Mouse (Mus musculus) left cerebral cortex, adult 11 months (tissue): ENCODE measurements around the gene Lig1.
"Not testable (repeated sequence)": the region's sequence is repeated elsewhere in the genome, so short reads cannot be mapped to it uniquely, and the experiment has no call there.

Experiments used
- DNase-seq: peaks from one replicate; pipeline ENCODE4 v3.0.0; 2022; ENCODE audit warnings: low spot score

The Lig1 gene

GRCm38 (mm10) chr7:13277081-13277480 lies at the start of gene Lig1:
Lig1 (plus strand) TSS chr7:13277283.
- DNase-seq, result no peak

- no peak for DNase-seq
Measured at GRCm38 (mm10) chr7:13260746-13261700, 16.1 kb upstream of the Lig1 start.

- DNase-seq, result no peak
Measured at GRCm38 (mm10) chr7:13263851-13264250, 13.2 kb upstream of the Lig1 start.

GRCm38 (mm10) chr7:13264396-13264795 lies 12.7 kb upstream of the Lig1 start:
- no peak for DNase-seq

- no peak for DNase-seq
Measured at GRCm38 (mm10) chr7:13268749-13269260, 8.3 kb upstream of the Lig1 start.

GRCm38 (mm10) chr7:13269394-13269793 lies 7.7 kb upstream of the Lig1 start:
- DNase-seq, result no peak

GRCm38 (mm10) chr7:13271704-13272103 lies 5.4 kb upstream of the Lig1 start:
- DNase-seq, result no peak

- DNase-seq, result no peak
Measured at GRCm38 (mm10) chr7:13277833-13278232, 750 bp downstream of the Lig1 start.

GRCm38 (mm10) chr7:13278308-13278891 lies 1.3 kb downstream of the Lig1 start, which contains the start of gene Zswim9:
Zswim9 (minus strand) TSS chr7:13278721.
- DNase-seq, result peak; percentile 87

GRCm38 (mm10) chr7:13278957-13279356 lies 1.9 kb downstream of the Lig1 start:
- not testable (repeated sequence) for DNase-seq

GRCm38 (mm10) chr7:13288621-13289020 lies 11.5 kb downstream of the Lig1 start:
- DNase-seq, result no peak

- no peak for DNase-seq
Measured at GRCm38 (mm10) chr7:13290041-13290675, 13.1 kb downstream of the Lig1 start.

GRCm38 (mm10) chr7:13291370-13291769 lies 14.3 kb downstream of the Lig1 start:
- DNase-seq, result no peak

GRCm38 (mm10) chr7:13293878-13294855 lies 17.1 kb downstream of the Lig1 start:
- DNase-seq, result no peak

- no peak for DNase-seq
Measured at GRCm38 (mm10) chr7:13295256-13295655, 18.2 kb downstream of the Lig1 start.

- no peak for DNase-seq
Measured at GRCm38 (mm10) chr7:13297636-13298035, 20.6 kb downstream of the Lig1 start.

- DNase-seq, result no peak
Measured at GRCm38 (mm10) chr7:13298821-13299220, 21.7 kb downstream of the Lig1 start.

- no peak for DNase-seq
Measured at GRCm38 (mm10) chr7:13301643-13302042, 24.6 kb downstream of the Lig1 start.

- DNase-seq, result no peak
Measured at GRCm38 (mm10) chr7:13302780-13303179, 25.7 kb downstream of the Lig1 start.

- DNase-seq, result no peak
Measured at GRCm38 (mm10) chr7:13303372-13303771, 26.3 kb downstream of the Lig1 start.

GRCm38 (mm10) chr7:13309407-13309806 lies 32.3 kb downstream of the Lig1 start:
- no peak for DNase-seq
